Mouse (Mus musculus) kidney, adult 8-10 months (tissue): ENCODE measurements at regions not wholly inside any gene's neighbourhood (a gene's known extent, or its start where the extent isn't known, plus 50 kb on each side); places are given as distances from the start of the nearest gene placed in this dataset.
"Not testable (repeated sequence)": the region's sequence is repeated elsewhere in the genome, so short reads cannot be mapped to it uniquely, and the experiment has no call there.

Source experiments
- DNase-seq, 2 experiments: peaks; one replicate each; pipeline ENCODE4 v3.0.0; 2022

GRCm38 (mm10) chr4:67378632-67379031 is 551.2 kb downstream of the Tlr4 start:
- DNase-seq = no peak

DNA sequence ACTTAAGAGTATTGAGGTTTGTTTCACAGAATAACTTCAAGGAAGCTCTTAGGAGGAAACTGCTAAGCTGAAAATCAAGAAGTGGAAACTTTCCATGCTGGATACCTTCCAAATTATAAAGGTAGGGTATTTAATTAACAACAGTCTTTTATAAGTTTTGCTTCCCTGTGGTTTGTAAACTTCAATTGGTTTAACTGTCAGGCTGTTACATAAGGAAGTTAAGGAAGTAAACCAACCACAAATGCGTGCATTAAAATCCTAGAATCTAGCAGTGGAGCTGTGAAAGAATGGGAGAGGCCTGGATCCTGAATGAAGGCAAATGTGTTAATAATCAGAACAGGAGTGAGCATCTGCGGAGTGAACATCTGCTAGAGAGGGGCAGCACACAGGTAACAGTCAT is 560.5 kb downstream of the Tlr4 start:
- no peak for DNase-seq

DNA sequence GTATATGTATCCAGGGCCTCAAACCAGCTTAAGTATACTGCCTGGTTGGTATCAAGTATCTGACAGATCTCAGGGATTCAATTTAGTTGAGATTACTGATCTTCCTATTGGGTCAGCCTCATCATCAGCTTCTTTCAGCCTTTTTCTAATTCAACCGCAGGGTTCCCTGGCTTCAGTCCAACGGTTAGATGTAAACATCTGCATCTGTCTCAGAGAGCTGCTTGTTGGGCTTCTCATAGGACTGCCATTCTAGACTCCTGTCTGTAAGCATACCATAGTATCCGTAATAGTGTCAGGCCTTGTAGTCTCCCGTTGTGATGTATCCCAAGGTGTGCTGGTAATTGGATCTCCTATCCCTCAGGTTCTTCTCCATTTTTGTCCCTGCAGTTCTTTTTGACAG is 575.6 kb downstream of the Tlr4 start:
- DNase-seq = no peak

DNA sequence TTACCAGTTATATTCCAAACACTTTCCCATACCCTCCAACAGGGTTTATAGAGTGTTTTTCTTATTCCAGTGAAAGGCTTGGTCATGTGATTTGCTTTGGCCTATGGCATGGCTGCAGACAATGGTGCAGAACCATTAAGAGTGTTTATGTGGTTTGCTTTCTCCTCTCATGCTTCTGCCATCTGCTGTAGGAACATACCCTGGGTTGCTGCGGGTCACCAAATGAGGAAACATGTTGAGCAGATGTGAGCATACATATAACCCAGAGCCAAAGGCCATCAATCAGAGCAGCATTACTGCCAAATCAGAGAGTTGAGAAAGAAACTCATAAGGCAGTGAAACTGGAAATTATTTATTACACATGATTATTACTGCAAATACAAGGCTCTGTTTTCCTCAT is 596.7 kb downstream of the Tlr4 start:
- DNase-seq = no peak

- DNase-seq = no peak
Measured at GRCm38 (mm10) chr4:67425712-67426111, 598.3 kb downstream of the Tlr4 start.

DNA sequence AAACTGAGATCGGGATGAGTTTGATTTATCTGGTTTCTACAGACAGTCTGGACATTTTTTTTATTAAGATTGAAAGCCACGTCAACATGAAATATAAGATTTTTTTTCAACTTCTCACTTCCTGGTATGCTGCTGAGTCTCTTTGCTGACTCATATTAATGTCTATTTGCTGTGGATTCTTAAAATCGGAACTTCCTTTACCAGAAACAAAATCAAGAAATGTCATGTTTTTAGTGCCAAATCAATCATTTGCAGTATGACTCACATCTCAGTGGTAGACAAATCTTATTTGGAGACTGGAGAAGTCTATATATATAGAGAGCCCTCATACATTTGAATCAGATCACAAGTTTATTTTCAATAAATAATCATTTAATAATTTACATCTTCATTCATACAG is 620.5 kb downstream of the Tlr4 start:
- DNase-seq = no peak

GRCm38 (mm10) chr4:67459871-67460270 is 632.5 kb downstream of the Tlr4 start:
- not testable (repeated sequence) for DNase-seq

DNA sequence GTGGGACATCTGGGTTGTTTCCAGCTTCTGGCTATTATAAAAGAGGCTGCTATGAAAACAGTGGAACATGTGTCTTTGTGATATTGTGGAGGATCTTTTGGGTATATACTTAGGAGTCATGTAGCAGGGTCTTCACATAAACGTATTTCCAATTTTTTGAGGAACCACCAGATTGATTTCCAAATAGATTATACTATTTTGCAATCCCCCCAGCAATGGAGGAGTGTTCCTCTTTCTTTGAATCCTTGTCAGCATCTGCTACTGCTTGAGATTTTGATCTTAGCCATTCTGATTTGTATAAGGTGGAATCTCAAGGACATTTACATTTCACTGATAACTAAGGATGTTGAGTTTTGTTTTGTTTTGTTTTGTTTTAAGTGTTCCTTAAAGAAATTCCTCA is 645.6 kb downstream of the Tlr4 start:
- no peak for DNase-seq

GRCm38 (mm10) chr4:67477264-67477845 is 650.0 kb downstream of the Tlr4 start:
- DNase-seq = peak in 1 of 2 experiments; percentile 9

- DNase-seq = no peak
Measured at GRCm38 (mm10) chr4:67478081-67478480, 650.7 kb downstream of the Tlr4 start.

DNA sequence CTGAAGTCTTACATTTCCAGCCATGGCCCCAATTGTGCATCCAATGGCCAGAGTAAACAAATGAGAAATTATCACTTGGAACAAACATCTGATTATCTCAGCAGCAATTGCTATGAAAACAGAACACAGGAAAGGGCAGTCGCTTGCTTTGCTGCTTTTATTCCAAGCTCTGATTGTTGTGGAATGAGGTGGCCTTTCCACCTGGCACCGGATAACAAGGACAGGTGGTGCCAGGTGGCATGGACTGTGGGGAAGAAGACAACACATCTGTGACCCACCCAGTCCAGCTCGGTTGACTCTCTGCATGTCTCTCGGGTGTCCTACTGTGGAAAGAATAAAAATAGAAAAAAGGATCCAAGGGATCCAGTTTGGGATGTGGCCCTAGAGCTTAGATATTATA is 694.9 kb downstream of the Tlr4 start:
- DNase-seq = no peak

- no peak for DNase-seq
Measured at GRCm38 (mm10) chr4:67523158-67523557, 695.8 kb downstream of the Tlr4 start.

GRCm38 (mm10) chr4:67529586-67529985 is 702.2 kb downstream of the Tlr4 start:
- DNase-seq = no peak

- DNase-seq = no peak
Measured at GRCm38 (mm10) chr4:67539466-67539865, 712.1 kb downstream of the Tlr4 start.

- DNase-seq = no peak
Measured at GRCm38 (mm10) chr4:67546013-67546412, 718.6 kb downstream of the Tlr4 start.

DNA sequence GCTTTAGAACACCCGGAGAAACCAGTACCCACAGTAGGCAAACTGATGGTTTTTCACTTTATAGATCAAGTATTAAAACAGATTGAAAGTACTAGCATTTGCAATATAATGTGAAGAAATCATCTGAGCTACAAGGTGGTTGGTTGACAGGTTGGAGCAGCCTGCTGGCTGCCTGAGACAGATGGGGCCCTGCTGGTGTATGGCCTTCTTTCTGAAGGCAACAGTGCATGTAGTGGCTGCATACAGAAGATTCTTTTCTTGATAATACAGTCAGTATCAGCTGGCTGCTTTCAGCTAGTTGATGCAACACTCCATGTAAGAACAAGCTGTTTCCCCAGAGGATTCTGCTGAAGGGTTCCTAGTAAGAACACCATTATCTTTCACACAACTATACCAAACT is 720.6 kb downstream of the Tlr4 start:
- DNase-seq = no peak

DNA sequence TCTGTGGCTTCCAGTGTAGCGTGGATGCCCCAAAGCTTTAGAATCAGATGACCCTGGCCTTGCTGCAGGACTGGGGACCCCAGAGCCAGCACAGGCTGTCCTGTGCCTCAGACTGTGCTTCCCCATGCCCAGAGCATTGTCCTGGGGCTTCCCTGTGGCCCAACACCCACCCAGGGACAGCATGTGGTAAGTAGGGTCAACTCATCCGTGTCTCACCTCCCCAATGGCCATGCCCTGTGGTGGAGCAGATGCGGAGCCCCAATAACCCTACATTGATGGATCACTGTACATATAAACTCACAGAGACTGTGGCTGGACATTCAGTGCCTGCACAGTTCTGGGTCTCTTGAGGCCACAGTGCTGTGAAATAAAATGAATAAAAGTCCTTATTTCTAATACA is 726.1 kb downstream of the Tlr4 start:
- DNase-seq = no peak

DNA sequence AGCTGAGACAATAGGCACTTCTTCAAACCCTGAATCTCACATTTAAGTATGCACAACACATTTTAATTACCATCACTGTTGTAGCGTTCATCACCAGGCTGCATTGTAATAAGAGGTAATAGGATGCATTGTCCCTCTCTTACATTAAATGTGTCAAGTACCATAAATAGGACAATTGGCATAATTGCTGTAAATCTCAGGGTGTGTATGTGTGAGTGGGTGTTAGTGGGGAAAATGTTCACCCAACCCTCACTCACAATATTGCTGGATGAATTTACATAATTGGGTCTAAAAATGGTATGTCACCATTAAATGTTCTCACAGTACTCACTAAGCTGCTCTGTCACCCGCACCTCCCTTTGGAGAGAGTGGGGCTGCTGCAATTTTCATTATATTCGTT is 747.4 kb downstream of the Tlr4 start:
- no peak for DNase-seq

GRCm38 (mm10) chr4:67589501-67589900 is 762.1 kb downstream of the Tlr4 start:
- no peak for DNase-seq

- DNase-seq = no peak
Measured at GRCm38 (mm10) chr4:67589976-67590727, 762.8 kb downstream of the Tlr4 start.

DNA sequence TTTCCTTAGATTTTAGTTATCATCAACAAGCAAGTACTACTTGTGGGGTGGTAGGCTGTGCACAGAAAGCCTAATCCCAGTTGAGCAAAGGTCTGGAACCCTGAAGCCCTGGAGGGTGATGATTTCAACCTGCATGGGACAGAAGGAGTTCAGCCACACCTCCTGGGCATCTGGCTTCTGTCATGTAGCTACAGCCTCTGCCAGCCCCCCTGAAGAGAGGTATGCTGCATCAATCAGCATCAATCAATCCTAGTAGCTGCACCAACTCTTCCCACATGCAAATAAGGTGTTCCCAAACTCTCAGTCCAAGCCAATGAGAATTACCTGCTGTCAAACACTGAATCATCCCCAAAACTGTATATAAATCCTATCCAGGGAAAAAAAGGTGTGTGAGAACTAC is 779.8 kb downstream of the Tlr4 start:
- DNase-seq = no peak

DNA sequence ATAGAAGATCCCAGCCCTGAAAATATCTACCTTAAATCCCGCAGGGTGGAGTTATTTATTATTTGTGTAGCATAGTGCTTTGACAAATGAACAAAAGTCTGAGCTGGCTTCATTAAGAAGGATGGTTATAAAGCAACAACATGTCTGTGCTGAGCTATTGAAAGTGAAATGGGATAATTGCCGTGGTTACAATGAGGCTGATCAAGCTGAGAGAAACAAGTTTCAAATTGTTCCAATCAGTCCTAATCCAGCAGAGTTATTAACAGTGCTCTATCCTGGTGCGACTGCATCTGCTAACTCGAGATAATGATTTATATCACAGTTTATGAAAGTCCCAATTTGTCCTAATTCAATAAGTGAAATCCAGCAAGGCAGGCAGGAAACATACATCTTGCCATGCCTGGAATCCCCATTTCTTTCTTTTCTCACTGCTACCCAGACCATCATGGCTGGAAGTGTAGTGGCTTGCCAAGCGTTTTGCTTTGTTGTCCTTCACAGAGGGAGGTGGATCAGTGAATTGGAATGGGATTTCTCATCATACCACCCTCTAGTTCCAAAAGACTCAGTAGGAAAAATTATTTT is 787.2 kb downstream of the Tlr4 start:
- no peak for DNase-seq

- DNase-seq = no peak
Measured at GRCm38 (mm10) chr4:67626641-67627040, 799.3 kb downstream of the Tlr4 start.

DNA sequence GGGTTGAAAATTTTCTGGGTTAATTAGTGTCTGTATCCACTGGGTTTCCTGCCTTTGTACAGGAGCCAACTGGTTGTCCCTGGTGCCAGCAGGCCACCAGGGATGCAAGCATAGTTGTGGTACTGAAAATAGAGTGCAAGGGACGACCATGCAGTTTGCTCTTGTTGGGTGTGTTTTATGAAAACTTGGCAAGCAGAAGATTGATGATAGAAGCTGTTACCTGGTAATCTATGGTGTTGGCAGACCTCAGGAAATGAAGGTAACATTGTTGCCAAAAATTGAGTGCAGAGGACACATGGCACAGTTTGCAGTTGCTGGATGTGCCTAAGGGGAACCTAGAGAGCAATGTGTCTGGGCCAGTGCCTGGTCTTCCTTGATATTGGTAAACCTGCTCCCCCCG is 818.7 kb downstream of the Tlr4 start:
- no peak for DNase-seq

- DNase-seq = no peak
Measured at GRCm38 (mm10) chr4:67662122-67662521, 834.7 kb downstream of the Tlr4 start.
